Mouse (Mus musculus) ES-Bruce4 (cell line): Measurements from ENCODE around the gene Hspb2.

Experiments used
- CTCF ChIP-seq: IDR thresholded peaks from one replicate; pipeline ENCODE4 v1.8.1; 2011; ENCODE audit warnings: low read depth, low read length
- EP300 ChIP-seq: IDR thresholded peaks from 2 replicates; pipeline ENCODE4 v1.6.1; 2011; ENCODE audit warnings: low read depth, low read length; ENCODE audit not compliant: insufficient read depth
- POLR2A ChIP-seq: IDR thresholded peaks from one replicate; pipeline ENCODE4 v1.8.1; 2011; ENCODE audit warnings: low read length; ENCODE audit not compliant: insufficient read depth

DNA sequence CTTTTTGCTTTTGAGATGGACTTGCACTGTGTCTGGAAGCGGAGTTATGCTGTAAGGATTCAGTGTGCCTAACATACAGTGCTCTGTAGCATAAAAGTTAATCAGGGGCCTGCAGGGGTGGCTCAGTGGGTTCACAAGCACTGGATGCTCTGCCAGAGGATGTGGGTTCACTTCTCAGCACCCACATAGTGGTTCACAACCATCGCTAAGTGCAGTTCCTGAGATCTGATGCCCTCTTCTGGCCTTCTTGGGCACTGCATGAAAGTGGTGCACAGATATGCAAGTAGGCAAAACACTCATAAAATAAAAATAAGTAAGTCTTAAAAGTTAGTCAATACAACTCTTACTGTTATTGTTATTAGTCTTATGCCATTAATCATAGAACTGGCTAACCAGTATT is 30.0 kb upstream of the Hspb2 start:
- TF ChIP-seq POLR2A (no peak), EP300 (no peak), CTCF (peak; percentile 67)
